Mouse (Mus musculus): ENCODE results near the gene C1s2. TPM values are rescaled to one million over a fixed set of nuclear protein-coding genes. Genes with fewer than 3 reads are reported as not detected.

The C1s2 gene
- polyA plus RNA-seq, 1 experiment = 0.07 TPM

DNA sequence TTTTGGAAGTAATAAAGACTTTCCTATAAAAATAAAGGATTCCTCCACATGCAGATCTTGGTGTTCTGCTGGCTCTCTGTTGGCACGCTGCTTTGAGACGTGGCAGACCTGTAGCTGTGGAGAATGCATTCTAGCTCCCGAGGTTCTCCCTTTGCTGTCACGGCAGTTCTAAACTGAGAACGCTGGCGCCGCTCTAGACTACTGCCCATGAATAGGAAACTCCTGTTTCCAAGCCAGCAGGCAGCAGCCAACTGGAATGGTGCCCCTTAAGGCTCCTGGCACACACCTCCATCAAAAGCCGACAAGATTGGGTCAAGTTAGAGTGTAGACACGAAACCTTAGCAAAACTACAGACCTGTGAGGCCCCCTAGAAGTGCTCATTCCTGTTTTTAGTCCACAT, 37.7 kb upstream of the C1s2 start:
- H3K36me3 ChIP-seq (ENCODE audit: control insufficient read depth, insufficient read depth, low read length) = peaks cover 1% of the 10 kb centered on the region; the same call in 1 of the 2 replicates
- H3K4me1 ChIP-seq (ENCODE audit: control insufficient read depth, insufficient read depth, insufficient read length) = no peaks in the 10 kb centered on the region
- no peak overlapping the region for H3K4me3 ChIP-seq (ENCODE audit: extremely low read depth, insufficient read depth, insufficient read length)
- WGBS = 93% methylated on average over 9 of the region's 9 CpGs
- no peak for DNase-seq (ENCODE audit: low read depth in 1 of 2, low spot score in 2 of 2)
- no peak for TF ChIP-seq CTCF (IDR thresholded peaks at IDR 0.05; ENCODE audit: extremely low read depth, insufficient read depth, insufficient read length, insufficient replicate concordance)
- TF ChIP-seq POLR2A (IDR thresholded peaks at IDR 0.05; ENCODE audit: low read depth, low read length) = no peak
- H3K27ac ChIP-seq (ENCODE audit: insufficient read depth, low read length) = no peak overlapping the region
- no peaks in the 10 kb centered on the region for H3K27me3 ChIP-seq (ENCODE audit: control insufficient read depth, insufficient read depth, low read length)

DNA sequence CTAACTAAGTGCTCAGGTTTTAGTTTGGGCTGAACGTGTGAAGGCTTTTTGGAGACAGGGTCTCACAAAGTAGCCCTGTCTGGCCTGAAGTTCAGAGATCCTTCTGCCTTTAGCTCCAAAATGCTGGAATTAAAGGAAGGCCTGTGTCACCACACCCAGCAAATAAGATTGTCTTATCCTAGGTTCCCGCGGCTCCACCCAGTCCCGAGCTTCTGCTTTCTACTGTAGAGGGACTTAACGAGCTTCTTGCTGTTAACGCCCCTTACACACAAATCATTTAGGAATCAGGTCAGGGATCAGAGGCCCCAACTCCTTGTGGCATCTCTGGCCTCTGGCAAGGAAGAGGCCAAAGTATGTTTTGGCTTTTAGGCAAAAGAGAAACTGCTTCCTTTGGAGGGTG, 36.2 kb upstream of the C1s2 start:
- Histone ChIP-seq H3K27me3 (ENCODE audit: control insufficient read depth, insufficient read depth, low read length) (no peaks in the 10 kb centered on the region), H3K4me3 (ENCODE audit: extremely low read depth, insufficient read depth, insufficient read length) (no peak overlapping the region), H3K27ac (ENCODE audit: insufficient read depth, low read length) (no peak overlapping the region), H3K4me1 (ENCODE audit: control insufficient read depth, insufficient read depth, insufficient read length) (no peaks in the 10 kb centered on the region), H3K36me3 (ENCODE audit: control insufficient read depth, insufficient read depth, low read length) (peaks cover 1% of the 10 kb centered on the region; the same call in 1 of the 2 replicates)
- no peak for DNase-seq (ENCODE audit: low read depth in 1 of 2, low spot score in 2 of 2)
- TF ChIP-seq POLR2A (IDR thresholded peaks at IDR 0.05; ENCODE audit: low read depth, low read length) (no peak), CTCF (IDR thresholded peaks at IDR 0.05; ENCODE audit: extremely low read depth, insufficient read depth, insufficient read length, insufficient replicate concordance) (no peak)
- WGBS = 69% methylated on average over 6 of the region's 6 CpGs

DNA sequence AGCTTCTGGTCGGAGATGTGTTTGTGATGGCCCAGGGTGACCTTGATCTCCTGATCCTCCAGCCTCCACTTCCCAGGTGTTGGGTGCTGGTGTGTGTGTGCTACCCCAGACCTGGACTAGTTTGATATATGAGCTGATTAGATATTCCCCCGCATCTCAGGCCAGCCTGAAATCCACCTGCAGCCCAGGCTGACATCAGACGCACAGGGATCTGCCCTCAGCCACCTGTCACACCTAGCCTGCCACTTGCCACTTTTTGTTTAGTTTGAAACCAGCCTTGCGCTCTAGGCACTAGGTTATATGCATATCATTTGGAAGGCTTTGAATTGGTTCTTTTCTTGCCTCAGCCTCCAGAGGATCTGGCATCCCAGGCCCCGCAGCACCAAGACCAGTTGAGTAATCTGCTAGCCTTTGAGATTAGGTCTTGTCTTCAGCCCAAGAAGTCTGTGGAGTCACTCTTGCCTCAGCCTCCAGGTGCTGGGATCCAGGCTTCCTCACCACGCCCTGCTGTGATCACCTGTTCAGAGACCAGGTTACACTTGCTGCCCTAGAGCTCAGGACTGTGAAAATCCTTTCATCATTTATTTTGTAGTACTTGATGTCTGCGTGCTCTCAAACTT, 34.5 kb upstream of the C1s2 start:
- H3K36me3 ChIP-seq (ENCODE audit: control insufficient read depth, insufficient read depth, low read length) = peaks cover 1% of the 10 kb centered on the region; the same call in 1 of the 2 replicates
- DNase-seq (ENCODE audit: low read depth in 1 of 2, low spot score in 2 of 2) = no peak
- 94% methylated on average over 7 of the region's 7 CpGs for WGBS
- H3K4me3 ChIP-seq (ENCODE audit: extremely low read depth, insufficient read depth, insufficient read length) = no peak overlapping the region
- no peaks in the 10 kb centered on the region for H3K27me3 ChIP-seq (ENCODE audit: control insufficient read depth, insufficient read depth, low read length)
- no peaks in the 10 kb centered on the region for H3K4me1 ChIP-seq (ENCODE audit: control insufficient read depth, insufficient read depth, insufficient read length)
- TF ChIP-seq POLR2A (IDR thresholded peaks at IDR 0.05; ENCODE audit: low read depth, low read length) = no peak
- no peak for TF ChIP-seq CTCF (IDR thresholded peaks at IDR 0.05; ENCODE audit: extremely low read depth, insufficient read depth, insufficient read length, insufficient replicate concordance)
- no peak overlapping the region for H3K27ac ChIP-seq (ENCODE audit: insufficient read depth, low read length)

DNA sequence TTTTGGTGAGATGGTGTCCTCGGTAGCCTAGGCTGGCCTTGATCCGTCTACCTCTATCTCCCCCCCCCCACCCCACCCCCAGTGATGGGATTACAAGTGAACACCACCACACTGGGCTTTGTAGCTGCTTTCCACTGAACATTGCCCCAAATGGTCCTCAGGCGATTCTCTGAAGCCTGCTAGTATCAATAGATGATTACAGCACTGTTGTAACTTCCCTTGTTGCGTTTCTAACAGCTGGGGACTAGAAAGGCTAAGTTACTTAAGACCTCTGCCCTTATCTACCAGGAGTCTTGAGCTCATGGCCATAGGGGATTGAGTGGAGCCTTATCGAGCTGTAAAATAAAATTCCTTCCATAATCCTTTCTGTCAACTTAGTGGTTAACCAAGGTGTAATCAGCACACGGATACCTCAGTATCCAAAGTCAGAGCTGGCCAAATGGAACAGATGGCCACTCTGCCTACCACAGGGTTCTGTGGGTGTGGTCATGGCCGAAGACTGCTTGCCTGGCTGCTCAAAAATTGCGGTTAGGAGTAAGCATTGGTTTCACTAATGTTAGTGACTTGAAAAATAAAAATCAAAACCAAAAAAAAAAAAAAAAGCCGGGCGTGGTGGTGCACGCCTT, 33.5 kb upstream of the C1s2 start:
- no peak overlapping the region for H3K27ac ChIP-seq (ENCODE audit: insufficient read depth, low read length)
- TF ChIP-seq CTCF (IDR thresholded peaks at IDR 0.05; ENCODE audit: extremely low read depth, insufficient read depth, insufficient read length, insufficient replicate concordance) (no peak), POLR2A (IDR thresholded peaks at IDR 0.05; ENCODE audit: low read depth, low read length) (no peak)
- no peak overlapping the region for H3K4me3 ChIP-seq (ENCODE audit: extremely low read depth, insufficient read depth, insufficient read length)
- no peak for DNase-seq (ENCODE audit: low read depth in 1 of 2, low spot score in 2 of 2)
- no peaks in the 10 kb centered on the region for H3K36me3 ChIP-seq (ENCODE audit: control insufficient read depth, insufficient read depth, low read length)
- 89% methylated on average over 11 of the region's 11 CpGs for WGBS
- H3K27me3 ChIP-seq (ENCODE audit: control insufficient read depth, insufficient read depth, low read length) = no peaks in the 10 kb centered on the region
- no peaks in the 10 kb centered on the region for H3K4me1 ChIP-seq (ENCODE audit: control insufficient read depth, insufficient read depth, insufficient read length)

DNA sequence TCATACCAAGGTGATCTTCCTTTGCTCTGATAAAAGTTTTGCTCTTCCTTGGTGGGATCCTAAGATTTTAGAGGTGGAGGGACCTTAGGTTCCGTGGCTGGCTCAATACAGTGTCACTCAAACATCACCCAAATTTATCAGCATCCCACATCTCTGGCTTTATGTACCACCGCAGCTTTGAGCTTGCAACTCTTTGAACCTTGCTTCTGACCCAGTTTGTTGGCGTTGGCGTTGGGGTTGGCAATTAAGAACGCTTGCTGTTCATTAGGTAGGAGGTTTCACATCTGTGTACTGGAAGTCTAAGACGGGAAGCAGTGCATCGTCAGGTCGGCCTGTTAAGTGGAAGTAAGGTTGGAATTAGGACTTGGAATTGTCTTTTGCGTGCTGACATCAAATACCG, 29.1 kb upstream of the C1s2 start:
- H3K27me3 ChIP-seq (ENCODE audit: control insufficient read depth, insufficient read depth, low read length) = no peaks in the 10 kb centered on the region
- H3K4me1 ChIP-seq (ENCODE audit: control insufficient read depth, insufficient read depth, insufficient read length) = peaks cover 2% of the 10 kb centered on the region
- DNase-seq (ENCODE audit: low read depth in 1 of 2, low spot score in 2 of 2) = no peak
- no peak overlapping the region for H3K4me3 ChIP-seq (ENCODE audit: extremely low read depth, insufficient read depth, insufficient read length)
- H3K27ac ChIP-seq (ENCODE audit: insufficient read depth, low read length) = no peak overlapping the region
- TF ChIP-seq CTCF (IDR thresholded peaks at IDR 0.05; ENCODE audit: extremely low read depth, insufficient read depth, insufficient read length, insufficient replicate concordance) = no peak
- no peak for TF ChIP-seq POLR2A (IDR thresholded peaks at IDR 0.05; ENCODE audit: low read depth, low read length)
- 86% methylated on average over 10 of the region's 10 CpGs for WGBS
- H3K36me3 ChIP-seq (ENCODE audit: control insufficient read depth, insufficient read depth, low read length) = no peaks in the 10 kb centered on the region

DNA sequence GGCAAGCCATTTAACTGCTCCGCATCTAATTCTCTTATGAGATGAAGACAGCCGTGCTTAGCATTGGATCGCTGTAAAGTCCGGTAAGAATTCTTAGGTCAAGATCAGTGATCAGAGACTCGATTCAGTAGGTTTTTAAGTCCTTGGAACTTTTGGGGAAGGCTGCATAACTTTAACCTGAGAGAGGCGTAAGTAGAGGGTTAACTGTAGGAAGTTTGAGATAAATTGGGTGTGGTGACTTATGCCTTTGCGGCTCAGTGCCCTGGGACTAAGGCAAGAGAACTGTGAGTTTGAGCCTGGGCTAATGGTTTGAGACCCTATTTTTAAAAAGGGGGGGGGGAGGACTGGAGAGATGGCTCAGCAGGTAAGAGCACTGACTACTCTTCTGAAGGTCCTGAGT, 28.4 kb upstream of the C1s2 start:
- Histone ChIP-seq H3K4me1 (ENCODE audit: control insufficient read depth, insufficient read depth, insufficient read length) (peaks cover 2% of the 10 kb centered on the region), H3K27me3 (ENCODE audit: control insufficient read depth, insufficient read depth, low read length) (no peaks in the 10 kb centered on the region), H3K27ac (ENCODE audit: insufficient read depth, low read length) (no peak overlapping the region), H3K36me3 (ENCODE audit: control insufficient read depth, insufficient read depth, low read length) (no peaks in the 10 kb centered on the region), H3K4me3 (ENCODE audit: extremely low read depth, insufficient read depth, insufficient read length) (no peak overlapping the region)
- 80% methylated on average over 7 of the region's 7 CpGs for WGBS
- no peak for TF ChIP-seq CTCF (IDR thresholded peaks at IDR 0.05; ENCODE audit: extremely low read depth, insufficient read depth, insufficient read length, insufficient replicate concordance)
- no peak for TF ChIP-seq POLR2A (IDR thresholded peaks at IDR 0.05; ENCODE audit: low read depth, low read length)
- no peak for DNase-seq (ENCODE audit: low read depth in 1 of 2, low spot score in 2 of 2)

DNA sequence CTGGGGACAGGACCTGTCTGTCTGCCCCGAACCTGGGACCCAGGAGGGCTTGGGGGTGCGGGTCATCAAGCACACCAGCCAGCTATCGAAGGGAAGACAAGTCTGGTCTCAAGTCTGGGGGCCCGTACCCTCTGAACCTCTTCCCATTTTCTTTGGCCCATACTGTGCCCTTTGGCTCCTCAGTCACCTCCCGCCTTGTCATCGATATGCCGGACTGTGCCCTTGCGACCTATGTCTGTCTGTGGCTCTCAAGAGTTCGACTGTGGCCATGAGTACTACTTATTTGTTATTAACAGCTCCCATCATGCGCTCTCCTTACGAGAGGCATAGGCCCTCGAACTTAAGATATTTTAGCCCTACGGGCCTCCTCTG, 27.5 kb upstream of the C1s2 start:
- TF ChIP-seq CTCF (IDR thresholded peaks at IDR 0.05; ENCODE audit: extremely low read depth, insufficient read depth, insufficient read length, insufficient replicate concordance) = no peak
- TF ChIP-seq POLR2A (IDR thresholded peaks at IDR 0.05; ENCODE audit: low read depth, low read length) = no peak
- DNase-seq (ENCODE audit: low read depth in 1 of 2, low spot score in 2 of 2) = no peak
- Histone ChIP-seq H3K4me3 (ENCODE audit: extremely low read depth, insufficient read depth, insufficient read length) (peak overlapping the region; percentile 94), H3K36me3 (ENCODE audit: control insufficient read depth, insufficient read depth, low read length) (no peaks in the 10 kb centered on the region), H3K27me3 (ENCODE audit: control insufficient read depth, insufficient read depth, low read length) (no peaks in the 10 kb centered on the region), H3K4me1 (ENCODE audit: control insufficient read depth, insufficient read depth, insufficient read length) (peaks cover 2% of the 10 kb centered on the region), H3K27ac (ENCODE audit: insufficient read depth, low read length) (peak overlapping the region; percentile 79)
- WGBS = 13% methylated on average over 13 of the region's 13 CpGs
